Mouse (Mus musculus) right cerebral cortex, postnatal 10 days (tissue): ENCODE results near the gene Sept9.

Experiments used
- DNase-seq, 2 experiments: peaks; one replicate each; pipeline ENCODE4 v3.0.0; 2021; ENCODE audit warnings: low spot score in 2 of 2

Gene Sept9

GRCm38 (mm10) chr11:117344339-117345021, 145.0 kb downstream of the Sept9 start:
- DNase-seq = no peak

- peak; percentile 76 for DNase-seq
Measured at GRCm38 (mm10) chr11:117345022-117345765, 145.7 kb downstream of the Sept9 start.

GRCm38 (mm10) chr11:117347256-117347655, 147.8 kb downstream of the Sept9 start:
- no peak for DNase-seq

GRCm38 (mm10) chr11:117348429-117349103, 149.1 kb downstream of the Sept9 start:
- DNase-seq = no peak

GRCm38 (mm10) chr11:117349429-117350363, 150.2 kb downstream of the Sept9 start:
- DNase-seq = no peak

- no peak for DNase-seq
Measured at GRCm38 (mm10) chr11:117350462-117351222, 151.2 kb downstream of the Sept9 start.

- no peak for DNase-seq
Measured at GRCm38 (mm10) chr11:117353126-117353525, 153.7 kb downstream of the Sept9 start.

GRCm38 (mm10) chr11:117354107-117354506, 154.6 kb downstream of the Sept9 start:
- no peak for DNase-seq

GRCm38 (mm10) chr11:117356937-117357336, 157.5 kb downstream of the Sept9 start:
- no peak for DNase-seq

GRCm38 (mm10) chr11:117357916-117358639, 158.6 kb downstream of the Sept9 start:
- DNase-seq = peak; percentile 95 to 96

- DNase-seq = no peak
Measured at GRCm38 (mm10) chr11:117359161-117359560, 159.7 kb downstream of the Sept9 start.

GRCm38 (mm10) chr11:117359870-117360269, 160.4 kb downstream of the Sept9 start:
- peak; percentile 70 to 79 for DNase-seq

GRCm38 (mm10) chr11:117360561-117360960, 161.1 kb downstream of the Sept9 start:
- no peak for DNase-seq

- DNase-seq = no peak
Measured at GRCm38 (mm10) chr11:117362307-117362706, 162.8 kb downstream of the Sept9 start.

- DNase-seq = no peak
Measured at GRCm38 (mm10) chr11:117363918-117364317, 164.5 kb downstream of the Sept9 start.

GRCm38 (mm10) chr11:117366426-117366825, 167.0 kb downstream of the Sept9 start:
- peak in 1 of 2 experiments; percentile 68 for DNase-seq

- DNase-seq = no peak
Measured at GRCm38 (mm10) chr11:117366861-117367357, 167.4 kb downstream of the Sept9 start.

GRCm38 (mm10) chr11:117367937-117368336, 168.5 kb downstream of the Sept9 start:
- no peak for DNase-seq

GRCm38 (mm10) chr11:117369347-117369746, 169.9 kb downstream of the Sept9 start:
- no peak for DNase-seq
